Mouse (Mus musculus) megakaryocyte, embryonic 14.5 days (primary cell): ENCODE measurements around the gene Cdc42. TPM values are rescaled to one million over a fixed set of nuclear protein-coding genes. Genes with fewer than 3 reads are reported as not detected.

ENCODE experiments used
- H3K27me3 ChIP-seq: replicated peaks from 2 replicates; pipeline ENCODE3; 2012; ENCODE audit warnings: inconsistent platforms
- H3K36me3 ChIP-seq: replicated peaks from 2 replicates; pipeline ENCODE3; 2012; ENCODE audit warnings: low read length, inconsistent platforms, mixed read lengths
- H3K4me1 ChIP-seq: 2 replicates; pipeline ENCODE4 v1.6.1; 2012; ENCODE audit warnings: inconsistent platforms
- H3K4me3 ChIP-seq: replicated peaks from 2 replicates; pipeline ENCODE3; 2012; ENCODE audit warnings: moderate library complexity, mild to moderate bottlenecking, inconsistent platforms
- H3K9me3 ChIP-seq: 2 replicates; pipeline ENCODE4 v1.6.1; 2012; ENCODE audit warnings: inconsistent platforms
- FLI1 ChIP-seq: IDR thresholded peaks from 2 replicates; pipeline ENCODE4 v1.6.1; 2012; ENCODE audit warnings: low read length, inconsistent platforms, mixed read lengths
- GATA1 ChIP-seq: IDR thresholded peaks from 3 replicates; pipeline ENCODE4 v1.6.1; 2012; ENCODE audit warnings: mixed read lengths, low read length, inconsistent platforms, borderline replicate concordance
- polyA plus RNA-seq: library from polyadenylated mRNA; stranded (reverse); fragments of >175 nt; gene quantifications from 2 replicates; pipeline ENCODE4 v1.2.3, GENCODE M21; 2012; ENCODE audit warnings: low replicate concordance; ENCODE audit not compliant: insufficient read depth

The Cdc42 gene
- polyA plus RNA-seq, 1 experiment: 28.1 TPM

DNA sequence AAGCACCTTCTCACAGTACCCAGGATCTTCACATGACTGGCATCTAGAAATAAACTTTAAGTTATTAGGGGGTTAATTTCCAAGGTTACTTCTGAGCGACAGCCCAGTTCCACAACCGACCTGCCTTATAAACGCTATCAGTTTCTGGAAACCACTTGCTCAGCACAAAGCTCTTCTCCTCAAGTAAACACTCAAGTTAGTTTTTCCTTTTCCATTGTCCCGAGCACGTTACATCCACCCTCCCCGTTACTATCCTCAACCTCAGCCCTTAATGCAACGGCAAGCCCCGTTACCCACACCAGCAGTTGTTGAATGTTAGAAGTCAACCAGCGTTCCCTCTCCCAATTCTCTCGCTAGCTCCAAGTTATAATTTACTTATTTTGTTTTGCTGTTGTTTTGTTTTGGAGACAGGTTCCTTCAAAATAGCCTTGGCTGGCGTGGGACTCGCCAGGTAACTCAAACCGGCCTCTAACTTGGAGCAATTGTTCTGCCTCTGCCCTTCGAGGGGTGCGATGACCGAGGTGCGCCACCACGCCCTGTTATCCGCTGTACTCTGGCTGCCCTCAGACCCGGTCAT lies 30.1 kb upstream of the Cdc42 start:
- Histone ChIP-seq H3K4me1 (peaks cover 16% of the 10 kb centered on the region), H3K4me3 (peak overlapping the region; percentile 100), H3K27me3 (no peaks in the 10 kb centered on the region), H3K9me3 (no peaks in the 10 kb centered on the region; the same call in 1 of the 2 replicates), H3K36me3 (peaks cover 9% of the 10 kb centered on the region)
- TF ChIP-seq GATA1 (no peak), FLI1 (no peak)

DNA sequence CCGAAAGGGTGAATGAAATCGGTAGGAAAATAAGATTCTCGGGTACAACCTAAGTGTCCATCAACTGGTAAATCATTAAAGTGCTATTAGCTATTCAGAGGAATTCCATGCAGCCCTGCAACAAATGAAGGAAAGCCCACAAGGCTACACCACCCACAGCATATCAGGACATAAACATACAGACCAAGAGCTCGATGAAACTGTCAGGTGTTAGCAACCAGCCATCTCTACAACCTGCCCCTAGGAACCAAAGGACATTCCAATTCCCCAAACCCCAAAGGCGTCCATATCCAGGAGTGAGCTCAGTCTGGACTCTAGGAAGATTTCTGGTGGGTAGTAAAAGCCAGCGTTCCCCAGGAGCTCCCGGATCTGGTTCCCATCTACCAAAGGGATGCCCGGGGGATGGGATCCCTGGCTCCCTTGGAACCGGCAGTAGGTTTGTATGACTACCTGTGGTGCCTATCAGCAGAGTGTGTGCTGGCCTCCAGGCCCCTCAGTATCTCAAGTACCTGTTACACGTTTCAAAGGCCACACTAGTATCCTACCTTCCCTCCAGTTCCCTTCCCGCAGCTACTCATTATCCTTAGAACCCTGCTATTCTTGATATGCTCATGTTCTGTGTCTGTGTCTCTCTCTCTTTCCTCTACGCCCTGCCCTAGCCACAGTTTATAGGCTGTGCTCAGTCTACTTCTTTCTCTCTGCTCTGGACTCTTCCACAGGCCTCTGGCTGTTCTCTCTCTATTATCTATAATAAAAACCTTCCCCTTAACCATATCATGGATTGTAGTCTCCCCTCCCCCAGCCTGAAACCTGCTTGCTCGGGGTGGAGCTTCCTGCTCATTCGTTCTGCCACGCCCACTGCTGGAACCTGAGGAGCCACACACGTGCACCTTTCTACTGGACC lies 23.4 kb upstream of the Cdc42 start:
- peak overlapping the region; percentile 81 for H3K4me3 ChIP-seq
- no peaks in the 10 kb centered on the region for H3K9me3 ChIP-seq
- TF ChIP-seq FLI1 (no peak), GATA1 (no peak)
- H3K27me3 ChIP-seq: no peaks in the 10 kb centered on the region
- H3K36me3 ChIP-seq: peaks cover 5% of the 10 kb centered on the region
- peaks cover 45% of the 10 kb centered on the region for H3K4me1 ChIP-seq

DNA sequence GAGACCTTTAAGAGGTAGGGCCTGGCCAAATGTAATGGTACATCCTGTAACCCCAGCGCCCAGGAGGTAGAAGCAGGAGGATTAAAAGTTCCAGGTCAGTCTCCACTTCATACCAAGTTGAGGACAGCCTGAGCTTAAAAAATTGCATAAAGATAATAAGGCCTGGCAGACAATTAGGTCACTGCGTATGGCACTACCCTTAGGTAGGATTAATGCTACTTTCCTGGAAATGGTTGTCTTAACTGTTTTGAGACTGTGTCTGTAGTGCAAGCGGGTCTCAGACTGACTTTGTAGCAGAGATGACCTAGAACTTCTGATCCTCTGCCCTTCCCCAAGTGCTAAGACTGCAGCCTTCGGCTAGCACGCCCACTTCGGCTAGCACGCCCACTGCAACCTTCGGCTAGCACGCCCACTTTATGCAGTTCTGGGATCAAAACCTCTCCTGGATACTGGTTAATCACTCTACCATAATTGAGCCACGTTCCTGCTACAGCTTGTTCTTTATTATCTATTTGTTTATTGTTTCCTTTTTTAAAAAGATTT lies 22.3 kb upstream of the Cdc42 start:
- no peaks in the 10 kb centered on the region for H3K27me3 ChIP-seq
- TF ChIP-seq FLI1 (no peak), GATA1 (no peak)
- peaks cover 55% of the 10 kb centered on the region for H3K4me1 ChIP-seq
- no peaks in the 10 kb centered on the region for H3K9me3 ChIP-seq
- peaks cover 5% of the 10 kb centered on the region for H3K36me3 ChIP-seq
- no peak overlapping the region for H3K4me3 ChIP-seq

DNA sequence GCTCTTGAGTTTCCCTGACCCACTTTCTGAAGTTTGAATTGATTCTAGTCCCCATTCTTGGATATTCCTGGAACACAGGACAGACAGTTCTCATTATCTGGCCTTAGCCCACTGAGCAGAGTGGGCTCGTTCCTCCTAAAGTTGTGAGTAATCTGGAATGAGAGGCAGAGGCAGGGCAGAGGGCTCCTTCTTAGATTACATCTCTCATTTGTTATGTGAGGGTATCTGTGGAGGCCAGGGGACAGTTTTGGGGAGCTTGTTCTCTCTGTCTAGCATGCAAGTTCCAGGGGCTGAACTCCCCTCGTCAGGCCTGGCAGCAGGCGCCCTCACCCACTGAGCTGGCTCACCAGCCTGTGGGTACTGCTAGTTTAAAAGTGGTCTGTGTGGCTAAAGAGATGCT lies 21.6 kb upstream of the Cdc42 start:
- Histone ChIP-seq H3K4me1 (peaks cover 58% of the 10 kb centered on the region), H3K27me3 (no peaks in the 10 kb centered on the region), H3K4me3 (no peak overlapping the region), H3K9me3 (no peaks in the 10 kb centered on the region), H3K36me3 (peaks cover 5% of the 10 kb centered on the region)
- TF ChIP-seq FLI1 (no peak), GATA1 (no peak)

DNA sequence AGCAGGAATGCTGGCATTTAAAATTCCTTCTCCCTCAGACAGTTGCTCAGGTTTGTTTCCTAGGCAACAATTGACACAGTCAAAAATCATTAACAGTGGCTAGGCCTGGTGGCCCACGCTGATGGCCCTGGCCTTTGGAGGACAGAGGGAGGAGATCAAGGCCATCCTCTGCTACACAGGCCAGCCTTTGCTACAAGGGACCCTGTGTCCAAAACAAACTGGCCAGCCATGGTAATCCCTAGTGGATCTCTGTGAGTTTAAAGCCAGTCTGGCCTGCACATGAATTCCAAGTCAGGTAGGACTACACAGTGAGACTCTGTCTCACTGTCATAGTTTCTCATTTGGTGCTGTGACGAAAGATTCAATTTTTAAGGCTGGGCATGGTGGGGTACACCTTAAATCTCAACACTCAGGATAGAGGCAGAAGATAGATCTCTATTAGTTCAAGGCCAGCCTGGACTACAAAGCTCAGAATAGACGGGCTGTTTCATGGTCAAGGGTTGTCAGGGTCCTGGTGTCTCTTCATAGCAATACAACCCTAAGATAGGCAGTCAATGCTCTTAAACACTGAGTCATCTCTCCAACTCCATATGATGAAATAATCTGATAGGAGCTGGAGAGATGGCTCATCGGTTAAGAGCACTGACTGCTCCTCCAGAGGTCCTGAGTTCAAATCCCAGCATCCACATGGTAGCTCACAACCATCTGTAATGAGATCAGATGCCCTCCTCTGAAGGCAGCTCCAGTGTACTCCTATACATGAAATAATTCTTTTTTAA lies 20.2 kb upstream of the Cdc42 start:
- TF ChIP-seq GATA1 (no peak), FLI1 (no peak)
- no peaks in the 10 kb centered on the region for H3K27me3 ChIP-seq
- no peaks in the 10 kb centered on the region for H3K9me3 ChIP-seq
- H3K4me1 ChIP-seq: peaks cover 71% of the 10 kb centered on the region
- H3K36me3 ChIP-seq: peaks cover 5% of the 10 kb centered on the region
- no peak overlapping the region for H3K4me3 ChIP-seq

DNA sequence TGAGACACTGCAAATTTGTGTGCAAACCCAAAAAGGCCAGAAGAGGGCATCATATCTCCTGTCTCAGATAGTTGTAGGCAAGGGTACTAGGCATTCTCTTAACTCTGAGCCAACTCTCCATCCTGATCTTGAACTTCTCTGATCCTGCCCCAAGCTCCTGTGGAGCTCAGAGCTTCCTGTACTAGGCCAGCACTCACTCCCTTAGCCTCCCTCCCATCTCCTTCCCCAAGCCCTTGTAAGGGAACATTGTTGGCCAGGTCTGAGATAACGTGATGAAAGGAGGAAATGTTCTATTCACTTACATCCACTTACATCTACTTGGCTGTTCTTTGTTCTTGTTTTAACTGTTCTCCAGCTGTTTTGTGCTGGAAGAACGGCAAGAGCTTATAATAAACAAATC lies 19.3 kb upstream of the Cdc42 start:
- peak overlapping the region; percentile 29 for H3K4me3 ChIP-seq
- TF ChIP-seq GATA1 (no peak), FLI1 (no peak)
- H3K4me1 ChIP-seq: peaks cover 80% of the 10 kb centered on the region
- H3K9me3 ChIP-seq: no peaks in the 10 kb centered on the region
- peaks cover 5% of the 10 kb centered on the region for H3K36me3 ChIP-seq
- H3K27me3 ChIP-seq: no peaks in the 10 kb centered on the region

DNA sequence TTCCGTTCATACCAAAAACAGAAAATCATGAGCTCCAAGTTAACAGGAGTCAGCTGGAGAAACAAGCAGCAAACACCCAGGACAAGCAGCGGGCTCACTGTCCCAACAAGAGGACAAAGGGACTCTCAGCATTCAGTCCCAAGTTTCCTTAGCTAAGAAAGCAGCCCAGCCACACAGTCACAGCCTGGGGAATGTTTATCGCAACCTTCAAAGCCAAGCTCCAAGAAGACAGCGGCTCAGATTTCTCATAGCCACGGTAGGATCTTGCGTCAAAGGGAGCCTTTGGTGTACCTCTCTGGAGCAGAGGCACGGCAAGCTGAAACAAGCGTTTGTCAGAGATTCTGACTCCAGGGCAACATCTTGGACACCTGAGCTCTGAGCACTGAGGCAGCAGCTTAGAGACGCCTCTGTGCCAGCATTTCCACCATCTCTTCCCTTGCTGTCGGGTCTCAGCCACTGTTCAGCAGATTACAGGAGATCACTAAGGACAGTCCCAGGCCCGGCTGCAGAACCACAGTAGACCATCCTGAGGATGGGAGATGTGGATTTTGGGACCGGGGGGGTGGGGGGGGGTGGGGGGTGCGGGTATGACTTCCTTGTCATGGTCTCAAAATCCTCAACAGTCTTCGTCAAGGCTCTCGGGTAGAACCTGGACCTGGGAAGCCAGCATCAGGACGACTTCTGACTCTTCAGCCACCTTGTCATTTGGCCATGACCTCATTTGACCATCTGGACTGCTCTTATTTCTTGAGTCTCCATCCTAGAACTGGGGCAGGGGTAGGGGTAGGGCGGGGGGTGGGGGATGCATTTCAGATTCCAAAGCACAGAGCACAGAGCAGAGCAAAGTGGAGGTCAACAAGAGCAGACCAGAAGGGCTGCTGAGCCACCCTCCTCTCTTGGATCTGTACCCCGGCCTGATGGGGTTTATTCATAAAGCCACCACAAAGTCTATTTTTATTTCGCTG lies 18.1 kb upstream of the Cdc42 start:
- TF ChIP-seq GATA1 (no peak), FLI1 (no peak)
- H3K27me3 ChIP-seq: no peaks in the 10 kb centered on the region

DNA sequence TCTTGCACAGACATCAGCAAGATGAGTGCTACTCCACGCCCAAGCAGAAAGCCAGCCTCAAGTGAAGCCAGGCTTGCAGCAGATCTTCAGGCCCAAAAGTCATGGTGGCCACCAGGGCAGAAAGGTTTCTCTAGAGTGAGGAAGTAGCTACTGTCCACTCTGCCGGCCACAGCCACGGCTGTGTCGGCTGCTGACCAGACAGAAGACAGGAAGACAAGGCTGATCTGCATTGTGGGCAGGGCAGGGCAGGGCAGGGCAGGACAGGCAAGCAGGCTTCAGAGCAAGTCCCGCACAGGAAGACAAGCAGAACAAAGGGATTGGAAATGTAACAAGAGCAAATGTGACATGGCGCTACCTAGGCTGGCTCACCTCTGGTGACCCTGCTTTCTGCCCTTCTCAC lies 16.2 kb upstream of the Cdc42 start:
- no peaks in the 10 kb centered on the region for H3K9me3 ChIP-seq
- peaks cover 2% of the 10 kb centered on the region for H3K36me3 ChIP-seq
- H3K27me3 ChIP-seq: no peaks in the 10 kb centered on the region
- peaks cover 87% of the 10 kb centered on the region for H3K4me1 ChIP-seq
- TF ChIP-seq GATA1: no peak
- no peak for TF ChIP-seq FLI1
- peak overlapping the region; percentile 77 for H3K4me3 ChIP-seq

More for the DNA sequence above, 18.1 kb upstream of the Cdc42 start:
- H3K9me3 ChIP-seq: no peaks in the 10 kb centered on the region
- peak overlapping the region; percentile 59 for H3K4me3 ChIP-seq
- peaks cover 5% of the 10 kb centered on the region for H3K36me3 ChIP-seq
- H3K4me1 ChIP-seq: peaks cover 82% of the 10 kb centered on the region
